ENCODE assay signal across 8 mouse cellular contexts in genomic region chr15:98181132-98181711, GRCm38 (mm10). TPM values are rescaled to one million over a fixed set of nuclear protein-coding genes. Genes with fewer than 3 reads are reported as not detected.
A peak's percentile ranks its signal among the peaks of the same experiment; 100 is the strongest.
DNase-seq lines count a peak whose midpoint lies in the region; ATAC-seq lines count a peak whose summit lies in the region.

No protein-coding gene starts in this region.

- H3K9me3 ChIP-seq in heart, embryonic 13.5 days = no peaks in the 10 kb centered on the region
- H3K9me3 ChIP-seq in liver, embryonic 12.5 days (replicated peaks) = no peaks in the 10 kb centered on the region
- H3K9me3 ChIP-seq in stomach, embryonic 15.5 days = no peaks in the 10 kb centered on the region

- H3K27me3 ChIP-seq in heart, embryonic 13.5 days (replicated peaks) = peaks cover 9% of the 10 kb centered on the region; the same call in 1 of the 2 replicates
- H3K27me3 ChIP-seq in liver, embryonic 12.5 days (replicated peaks) = peaks cover 54% of the 10 kb centered on the region
- no peaks in the 10 kb centered on the region for H3K27me3 ChIP-seq in stomach, embryonic 15.5 days (replicated peaks)

- peak overlapping the region; percentile 77 for H3K4me2 ChIP-seq in heart, embryonic 13.5 days
- H3K4me2 ChIP-seq in liver, embryonic 12.5 days = peak overlapping the region; percentile 72
- peak overlapping the region; percentile 70 for H3K4me2 ChIP-seq in stomach, embryonic 15.5 days

- peak; percentile 84 for DNase-seq in CD4-positive helper T cell, adult 2 months (ENCODE audit: low read depth, low spot score)
- peak; percentile 80 for DNase-seq in brain, embryonic 18.5 days (ENCODE audit: low read depth, low spot score)
- DNase-seq in kidney, postnatal 10 days = peak; percentile 95
- DNase-seq in natural killer cell, adult 2 months (ENCODE audit: low spot score in 2 of 2) = peak; percentile 54 to 77

- peak overlapping the region; percentile 54 for H3K4me3 ChIP-seq in heart, embryonic 13.5 days
- peak overlapping the region; percentile 53 for H3K4me3 ChIP-seq in liver, embryonic 12.5 days
- H3K4me3 ChIP-seq in stomach, embryonic 15.5 days (replicated peaks) = peak overlapping the region; percentile 54

- under 1% methylated on average over 30 of the region's 30 CpGs for WGBS in heart, embryonic 13.5 days
- WGBS in liver, embryonic 12.5 days (ENCODE audit: insufficient replicate concordance) = 2% methylated on average over 30 of the region's 30 CpGs
- WGBS in stomach, embryonic 15.5 days = under 1% methylated on average over 30 of the region's 30 CpGs

- peaks cover 17% of the 10 kb centered on the region for H3K4me1 ChIP-seq in heart, embryonic 13.5 days
- H3K4me1 ChIP-seq in liver, embryonic 12.5 days = peaks cover 10% of the 10 kb centered on the region; the same call in 1 of the 2 replicates
- H3K4me1 ChIP-seq in stomach, embryonic 15.5 days = 0 out of 2 replicates have a peak, but pooled peaks cover 5% of the 10 kb centered on the region

- ATAC-seq in erythroid progenitor cell, adult 5-6 weeks (replicated peaks; ENCODE audit: low FRiP score, poor library complexity, severe bottlenecking) = peak; percentile 98
- ATAC-seq in heart, embryonic 13.5 days (ENCODE audit: extremely low read depth, insufficient number of reproducible peaks, low FRiP score, low TSS enrichment) = peak; percentile 92
- ATAC-seq in liver, embryonic 12.5 days = peak; percentile 96
- ATAC-seq in stomach, embryonic 15.5 days (ENCODE audit: insufficient read depth, low FRiP score, low read depth) = peak; percentile 98

- peak overlapping the region; percentile 90 for H3K27ac ChIP-seq in heart, embryonic 13.5 days (replicated peaks)
- H3K27ac ChIP-seq in liver, embryonic 12.5 days = no peak overlapping the region
- H3K27ac ChIP-seq in stomach, embryonic 15.5 days = peak overlapping the region; percentile 52

- H3K36me3 ChIP-seq in heart, embryonic 13.5 days = no peaks in the 10 kb centered on the region
- H3K36me3 ChIP-seq in liver, embryonic 12.5 days = no peaks in the 10 kb centered on the region
- no peaks in the 10 kb centered on the region for H3K36me3 ChIP-seq in stomach, embryonic 15.5 days

- peak overlapping the region; percentile 78 for H3K9ac ChIP-seq in heart, embryonic 13.5 days
- H3K9ac ChIP-seq in liver, embryonic 12.5 days = 0 out of 2 replicates have a peak overlapping the region, but pooled peaks have one; percentile 7
- H3K9ac ChIP-seq in stomach, embryonic 15.5 days = no peak overlapping the region

RNA-seq across cellular contexts. Expression of gene Olfr288, which starts 14.1 kb away (rescaled TPM):
- not detected in 2 replicates for total RNA-seq in erythroid progenitor cell, adult 5-6 weeks (2015; ENCODE audit: low replicate concordance)
- not detected in 2 replicates for total RNA-seq in erythroid progenitor cell, adult 5-6 weeks (2017; ENCODE audit: low replicate concordance)
- not detected in 2 replicates for polyA plus RNA-seq in heart, embryonic 13.5 days (2015; fragmentation: Nextera tagmentation; extraction: Ambion mirVana)
- polyA plus RNA-seq in liver, embryonic 12.5 days (2016; fragmentation: Nextera tagmentation; extraction: Ambion mirVana) = not detected in 2 replicates
- not detected in 2 replicates for polyA plus RNA-seq in stomach, embryonic 15.5 days (2015; fragmentation: Nextera tagmentation; extraction: Ambion mirVana)

RNA-seq across cellular contexts. Expression of gene Ccdc184, which starts 14.3 kb away (rescaled TPM):
- total RNA-seq in erythroid progenitor cell, adult 5-6 weeks (2015; ENCODE audit: low replicate concordance) = not detected in 2 replicates
- total RNA-seq in erythroid progenitor cell, adult 5-6 weeks (2017; ENCODE audit: low replicate concordance) = not detected in 2 replicates
- polyA plus RNA-seq in heart, embryonic 13.5 days (2015; fragmentation: Nextera tagmentation; extraction: Ambion mirVana) = 1.1 and 1.4 TPM in 2 replicates
- not detected in 2 replicates for polyA plus RNA-seq in liver, embryonic 12.5 days (2016; fragmentation: Nextera tagmentation; extraction: Ambion mirVana)
- polyA plus RNA-seq in stomach, embryonic 15.5 days (2015; fragmentation: Nextera tagmentation; extraction: Ambion mirVana) = 1.6 and 2.0 TPM in 2 replicates

RNA-seq across cellular contexts. Expression of gene Asb8, which starts 15.8 kb away (rescaled TPM):
- total RNA-seq in erythroid progenitor cell, adult 5-6 weeks (2015; ENCODE audit: low replicate concordance) = 8.8 and 28.8 TPM in 2 replicates
- 4.2 and 8.1 TPM in 2 replicates for total RNA-seq in erythroid progenitor cell, adult 5-6 weeks (2017; ENCODE audit: low replicate concordance)
- 76.5 and 86.6 TPM in 2 replicates for polyA plus RNA-seq in heart, embryonic 13.5 days (2015; fragmentation: Nextera tagmentation; extraction: Ambion mirVana)
- polyA plus RNA-seq in liver, embryonic 12.5 days (2016; fragmentation: Nextera tagmentation; extraction: Ambion mirVana) = 25.6 and 25.9 TPM in 2 replicates
- polyA plus RNA-seq in stomach, embryonic 15.5 days (2015; fragmentation: Nextera tagmentation; extraction: Ambion mirVana) = 42.8 and 43.7 TPM in 2 replicates

RNA-seq across cellular contexts. Expression of gene Gm44579, which starts 39.6 kb away (rescaled TPM):
- not detected in 2 replicates for total RNA-seq in erythroid progenitor cell, adult 5-6 weeks (2015; ENCODE audit: low replicate concordance)
- total RNA-seq in erythroid progenitor cell, adult 5-6 weeks (2017; ENCODE audit: low replicate concordance) = not detected in 2 replicates
- not detected in 2 replicates for polyA plus RNA-seq in heart, embryonic 13.5 days (2015; fragmentation: Nextera tagmentation; extraction: Ambion mirVana)
- not detected in 2 replicates for polyA plus RNA-seq in liver, embryonic 12.5 days (2016; fragmentation: Nextera tagmentation; extraction: Ambion mirVana)
- not detected in 2 replicates for polyA plus RNA-seq in stomach, embryonic 15.5 days (2015; fragmentation: Nextera tagmentation; extraction: Ambion mirVana)

RNA-seq across cellular contexts. Expression of gene Olfr287, which starts 39.6 kb away (rescaled TPM):
- total RNA-seq in erythroid progenitor cell, adult 5-6 weeks (2015; ENCODE audit: low replicate concordance) = not detected in 2 replicates
- total RNA-seq in erythroid progenitor cell, adult 5-6 weeks (2017; ENCODE audit: low replicate concordance) = not detected in 2 replicates
- polyA plus RNA-seq in heart, embryonic 13.5 days (2015; fragmentation: Nextera tagmentation; extraction: Ambion mirVana) = not detected in 2 replicates
- not detected in 2 replicates for polyA plus RNA-seq in liver, embryonic 12.5 days (2016; fragmentation: Nextera tagmentation; extraction: Ambion mirVana)
- not detected in 2 replicates for polyA plus RNA-seq in stomach, embryonic 15.5 days (2015; fragmentation: Nextera tagmentation; extraction: Ambion mirVana)
